Mouse (Mus musculus) MEL (cell line): ENCODE measurements around the gene Rab5b.

Experiments used
- CHD1 ChIP-seq: IDR thresholded peaks from 2 replicates; pipeline ENCODE4 v1.6.1; 2012; ENCODE audit warnings: low read depth, mild to moderate bottlenecking, inconsistent platforms, low read length, improper control_type of control experiment
- CTCF ChIP-seq, 3 experiments: IDR thresholded peaks in 2 of 3; conservative IDR thresholded peaks in 1 of 3; 2 replicates each; pipeline ENCODE4 v1.5.1; 2011 to 2012; ENCODE audit warnings: low read length in 3 of 3, low read depth in 2 of 3, mild to moderate bottlenecking in 2 of 3, improper control_type of control experiment in 1 of 3, inconsistent platforms in 1 of 3, mixed read lengths in 1 of 3, moderate library complexity in 1 of 3; ENCODE audit not compliant: control insufficient read depth in 1 of 3, insufficient read depth in 1 of 3, poor library complexity in 1 of 3, severe bottlenecking in 1 of 3
- EP300 ChIP-seq, 2 experiments: IDR thresholded peaks; 2 replicates each; pipeline ENCODE4 v1.6.1; 2011; ENCODE audit warnings: improper control_type of control experiment in 2 of 2, low read length in 2 of 2, low read depth in 1 of 2, mild to moderate bottlenecking in 1 of 2
- ETS1 ChIP-seq: IDR thresholded peaks from 2 replicates; pipeline ENCODE4 v1.6.1; 2012; ENCODE audit warnings: low read depth, mild to moderate bottlenecking, inconsistent platforms, low read length, improper control_type of control experiment, moderate library complexity
- GATA1 ChIP-seq: IDR thresholded peaks from 2 replicates; pipeline ENCODE4 v1.6.1; 2011; ENCODE audit warnings: low read depth, low read length, improper control_type of control experiment
- HCFC1 ChIP-seq: IDR thresholded peaks from 2 replicates; pipeline ENCODE4 v1.6.1; 2012; ENCODE audit warnings: low read depth, mild to moderate bottlenecking, inconsistent platforms, low read length, improper control_type of control experiment, moderate library complexity
- MAX ChIP-seq: IDR thresholded peaks from 2 replicates; pipeline ENCODE4 v1.6.1; 2011; ENCODE audit warnings: low read length, improper control_type of control experiment
- MAZ ChIP-seq: IDR thresholded peaks from 2 replicates; pipeline ENCODE4 v1.6.1; 2012; ENCODE audit warnings: low read depth, mild to moderate bottlenecking, inconsistent platforms, low read length, improper control_type of control experiment
- MEF2A ChIP-seq: IDR thresholded peaks from 2 replicates; pipeline ENCODE4 v1.6.1; 2014; ENCODE audit warnings: low read depth, mild to moderate bottlenecking, inconsistent platforms, low read length, improper control_type of control experiment; ENCODE audit not compliant: poor library complexity, insufficient replicate concordance, severe bottlenecking; ENCODE audit errors: extremely low read depth
- MXI1 ChIP-seq: IDR thresholded peaks from 2 replicates; pipeline ENCODE4 v1.6.1; 2011; ENCODE audit warnings: mild to moderate bottlenecking, low read depth, low read length, improper control_type of control experiment
- POLR2A ChIP-seq, 2 experiments: IDR thresholded peaks; 2 replicates each; pipeline ENCODE4 v1.6.1; 2011 to 2012; ENCODE audit warnings: low read length in 2 of 2, mild to moderate bottlenecking in 2 of 2, control low read depth in 1 of 2, improper control_type of control experiment in 1 of 2, low read depth in 1 of 2, moderate library complexity in 1 of 2; ENCODE audit not compliant: control insufficient read depth in 1 of 2, insufficient read depth in 1 of 2, poor library complexity in 1 of 2
- TBP ChIP-seq: IDR thresholded peaks from 2 replicates; pipeline ENCODE4 v1.8.0; 2011; ENCODE audit warnings: low read depth, low read length, improper control_type of control experiment
- USF1 ChIP-seq: IDR thresholded peaks from 2 replicates; pipeline ENCODE4 v1.6.1; 2014; ENCODE audit warnings: low read depth, mild to moderate bottlenecking, inconsistent platforms, low read length, improper control_type of control experiment, moderate library complexity

GRCm38 (mm10) chr10:128636561-128636960 is 59.5 kb downstream of the Rab5b start:
- TF ChIP-seq POLR2A (IDR thresholded peaks at IDR 0.05; ENCODE audit: control insufficient read depth in 1 of 2, insufficient read depth in 1 of 2, low read depth in 1 of 2, low read length in 2 of 2, poor library complexity in 1 of 2) (no peak), CHD1 (no peak), EP300 (IDR thresholded peaks at IDR 0.05; ENCODE audit: low read depth in 1 of 2, low read length in 2 of 2) (no peak), MAX (no peak), TBP (no peak), ETS1 (no peak), CTCF (IDR thresholded peaks at IDR 0.05 in 2 of 3, conservative IDR thresholded peaks at IDR 0.05 in 1 of 3; ENCODE audit: control insufficient read depth in 1 of 3, insufficient read depth in 1 of 3, low read depth in 2 of 3, low read length in 3 of 3, poor library complexity in 1 of 3, severe bottlenecking in 1 of 3) (no peak), HCFC1 (no peak), GATA1 (no peak), MXI1 (no peak), MAZ (no peak), MEF2A (no peak), USF1 (no peak)
